Mouse (Mus musculus) right cerebral cortex, postnatal 10 days (tissue): Measurements from ENCODE around the gene C1qtnf12.
A peak's percentile ranks its signal among the peaks of the same experiment; 100 is the strongest.

ENCODE experiments used
- DNase-seq, 2 experiments: peaks; one replicate each; pipeline ENCODE4 v3.0.0; 2021; ENCODE audit warnings: low spot score in 2 of 2

The C1qtnf12 gene

GRCm38 (mm10) chr4:155962167-155962971, at the start of gene C1qtnf12:
Gene C1qtnf12, plus strand, starts transcription at chr4:155962318.
- DNase-seq: peak; percentile 42 to 50

- DNase-seq: no peak
Measured at GRCm38 (mm10) chr4:155932031-155932430, 30.1 kb upstream of the C1qtnf12 start.

GRCm38 (mm10) chr4:155943049-155943452, 19.1 kb upstream of the C1qtnf12 start:
- DNase-seq: peak; percentile 71 to 85

GRCm38 (mm10) chr4:155943534-155944249, 18.4 kb upstream of the C1qtnf12 start, which contains the start of gene Ube2j2:
Gene Ube2j2, plus strand, starts transcription at chr4:155943831.
- peak; percentile 96 to 97 for DNase-seq

GRCm38 (mm10) chr4:155944271-155944670, 17.8 kb upstream of the C1qtnf12 start:
- DNase-seq: no peak

- no peak for DNase-seq
Measured at GRCm38 (mm10) chr4:155947094-155947493, 15.0 kb upstream of the C1qtnf12 start.

- DNase-seq: no peak
Measured at GRCm38 (mm10) chr4:155955491-155955890, 6.6 kb upstream of the C1qtnf12 start.

GRCm38 (mm10) chr4:155959275-155959674, 2.8 kb upstream of the C1qtnf12 start:
- peak; percentile 75 to 85 for DNase-seq

- DNase-seq: no peak
Measured at GRCm38 (mm10) chr4:155963106-155963505, 988 bp downstream of the C1qtnf12 start.

GRCm38 (mm10) chr4:155964396-155964795, 2.3 kb downstream of the C1qtnf12 start:
- DNase-seq: no peak

GRCm38 (mm10) chr4:155969043-155969653, 7.0 kb downstream of the C1qtnf12 start:
- no peak for DNase-seq

GRCm38 (mm10) chr4:155970286-155970685, 8.2 kb downstream of the C1qtnf12 start:
- no peak for DNase-seq

- no peak for DNase-seq
Measured at GRCm38 (mm10) chr4:155972651-155973050, 10.5 kb downstream of the C1qtnf12 start.

- DNase-seq: no peak
Measured at GRCm38 (mm10) chr4:155973239-155973638, 11.1 kb downstream of the C1qtnf12 start.

- DNase-seq: no peak
Measured at GRCm38 (mm10) chr4:155981436-155982082, 19.4 kb downstream of the C1qtnf12 start.

GRCm38 (mm10) chr4:155983788-155984187, 21.7 kb downstream of the C1qtnf12 start:
- no peak for DNase-seq

GRCm38 (mm10) chr4:155991211-155991907, 29.2 kb downstream of the C1qtnf12 start:
- DNase-seq: peak; percentile 36 to 78

- no peak for DNase-seq
Measured at GRCm38 (mm10) chr4:155991908-155992230, 29.8 kb downstream of the C1qtnf12 start.

GRCm38 (mm10) chr4:155992241-155992905, 30.3 kb downstream of the C1qtnf12 start, which contains the start of the genes B3galt6 and Sdf4:
Gene B3galt6, minus strand, starts transcription at chr4:155992649.
Gene Sdf4, plus strand, starts transcription at chr4:155992872.
- DNase-seq: peak; percentile 89

- DNase-seq: peak; percentile 96
Measured at GRCm38 (mm10) chr4:155992906-155993547, 30.9 kb downstream of the C1qtnf12 start.
